Mouse (Mus musculus) heart, postnatal 25 days (tissue): ENCODE data around the gene Mdk. TPM values are rescaled to one million over a fixed set of nuclear protein-coding genes. Genes with fewer than 3 reads are reported as not detected.
A peak's percentile ranks its signal among the peaks of the same experiment; 100 is the strongest.

ENCODE experiments used
- DNase-seq: peaks from one replicate; pipeline ENCODE4 v3.0.0; 2022; ENCODE audit warnings: low spot score
- intact Hi-C: fragments of 180-260 bp; cut with DNase I; formaldehyde crosslinking; loops from one replicate; pipeline ENCODE4 v1.15.1; 2025
- total RNA-seq, 2 experiments: library from RNA; stranded (reverse); gene quantifications; 2 replicates each; pipeline ENCODE4 v1.2.3; 2021

The Mdk gene
- 1 to 10 TPM; 4.4 TPM for total RNA-seq

DNA sequence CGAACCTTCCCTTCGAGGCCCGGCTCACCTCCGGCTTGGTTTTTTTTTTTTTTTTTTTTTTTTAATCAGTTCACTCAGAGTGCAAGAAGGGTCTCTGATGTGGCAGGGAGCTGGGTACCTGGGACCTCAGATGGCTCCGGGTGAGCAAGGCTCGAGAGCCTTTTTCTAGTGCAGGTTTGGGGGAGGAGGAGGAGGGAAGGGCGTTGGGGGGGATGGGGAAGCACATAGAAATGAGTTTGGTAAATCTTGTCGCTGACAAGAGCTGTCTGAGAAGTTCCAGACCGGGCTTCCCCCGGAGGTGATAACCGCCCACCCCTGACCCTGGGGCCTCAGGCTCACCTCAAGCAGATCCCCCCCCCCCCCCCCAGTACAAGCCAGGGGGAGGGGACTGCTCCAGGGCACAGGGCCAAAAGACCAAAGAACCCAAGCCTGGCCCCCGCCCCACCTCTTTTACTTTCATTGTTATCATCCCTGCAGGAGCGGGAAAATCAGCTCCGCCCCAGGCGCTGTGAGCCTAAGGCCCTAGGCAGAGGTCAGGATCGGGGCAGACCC, at the start of gene Mdk:
Mdk (minus strand) TSS at position 138 of the 552 bp plus-strand sequence.
- intact Hi-C loops: no loop called here

GRCm38 (mm10) chr2:91980830-91981229, 48.7 kb upstream of the Mdk start:
- DNase-seq: no peak
- intact Hi-C loops: loop anchor here (10.0 kb wide), 1 partner anchor 204 kb away; no protein-coding TSS in a partner anchor

More for the DNA sequence above, at the start of gene Mdk:
- no peak for DNase-seq

GRCm38 (mm10) chr2:91980245-91980644, 48.1 kb upstream of the Mdk start:
- intact Hi-C loops: loop anchor here (10.0 kb wide), 1 partner anchor 205 kb away; no protein-coding TSS in a partner anchor
- DNase-seq: no peak

DNA sequence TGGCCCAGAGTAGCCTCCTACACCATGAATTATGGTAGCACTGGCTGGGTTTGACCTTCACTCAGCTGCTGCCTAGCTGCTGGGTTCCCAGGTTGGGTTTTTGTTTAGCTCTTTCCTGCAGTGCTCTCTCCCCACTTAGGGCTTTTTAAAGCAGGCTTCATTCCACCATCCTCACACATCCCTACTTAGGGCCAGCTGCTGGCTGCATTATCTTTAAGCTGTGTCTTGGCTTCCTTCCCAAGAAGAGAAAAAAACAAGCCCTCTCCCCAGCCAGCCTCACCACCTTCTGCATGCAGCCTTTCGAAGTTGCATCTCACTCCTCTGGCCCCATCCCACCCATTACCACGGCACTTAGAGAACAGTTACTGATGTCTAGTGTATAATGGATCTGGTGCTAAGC, 46.5 kb upstream of the Mdk start:
- intact Hi-C loops: no loop called here
- DNase-seq: no peak

- intact Hi-C loops: no loop called here
- no peak for DNase-seq
Measured at GRCm38 (mm10) chr2:91977960-91978359, 45.9 kb upstream of the Mdk start.

DNA sequence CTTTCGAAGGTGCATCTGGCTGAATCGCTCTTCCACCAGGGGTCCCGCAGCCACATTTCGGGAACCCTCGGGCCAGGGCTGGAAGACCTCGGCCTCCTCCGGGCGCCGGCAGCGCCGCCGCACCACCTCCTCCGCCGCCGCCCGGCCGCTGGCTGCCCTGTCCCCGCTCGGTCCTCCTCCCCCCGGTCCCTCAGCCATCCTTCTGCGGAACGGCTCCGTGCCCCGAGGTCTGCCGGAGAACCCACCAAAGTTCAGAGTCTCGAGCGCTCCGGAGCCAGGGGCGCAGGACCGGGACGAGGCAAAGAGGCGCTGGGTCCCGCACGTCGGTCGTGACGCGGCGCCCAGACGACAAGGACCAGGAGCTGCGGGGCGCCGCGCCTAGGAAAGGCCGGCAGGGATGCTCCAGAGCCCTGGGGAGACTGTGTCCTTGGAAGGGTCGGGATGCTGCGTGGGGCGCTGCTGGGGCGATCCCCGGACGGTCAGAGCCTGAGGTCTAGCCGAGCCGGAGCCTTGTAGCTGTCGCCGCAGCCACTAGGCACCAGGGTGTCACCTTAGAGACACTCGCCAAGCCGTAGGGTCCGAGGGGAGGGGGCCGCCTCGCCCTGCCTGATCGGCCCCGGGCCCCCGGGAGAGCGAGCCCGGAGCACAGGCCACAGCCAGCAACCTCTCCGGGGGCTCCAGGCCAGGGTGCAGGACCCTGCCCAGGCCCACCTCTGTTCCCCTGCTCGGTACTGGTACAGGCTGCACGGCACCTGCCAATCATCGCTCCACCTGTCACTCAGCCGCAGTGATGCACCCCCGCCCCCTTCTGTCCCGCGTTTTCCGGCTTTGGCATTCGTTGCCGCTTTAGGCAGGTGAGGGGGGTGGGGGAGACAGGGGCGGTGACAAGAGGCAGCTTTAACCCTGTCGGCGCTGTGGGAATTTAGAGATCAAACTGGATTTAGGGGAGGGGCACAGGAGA, 43.8 kb upstream of the Mdk start, which contains the start of gene Dgkz:
Dgkz (minus strand) TSS at position 284 of the 961 bp plus-strand sequence.
- DNase-seq: no peak
- intact Hi-C loops: no loop called here

- DNase-seq: no peak
- intact Hi-C loops: no loop called here
Measured at GRCm38 (mm10) chr2:91973416-91974135, 41.5 kb upstream of the Mdk start.

GRCm38 (mm10) chr2:91972121-91972566, 40.0 kb upstream of the Mdk start:
- intact Hi-C loops: no loop called here
- DNase-seq: no peak

DNA sequence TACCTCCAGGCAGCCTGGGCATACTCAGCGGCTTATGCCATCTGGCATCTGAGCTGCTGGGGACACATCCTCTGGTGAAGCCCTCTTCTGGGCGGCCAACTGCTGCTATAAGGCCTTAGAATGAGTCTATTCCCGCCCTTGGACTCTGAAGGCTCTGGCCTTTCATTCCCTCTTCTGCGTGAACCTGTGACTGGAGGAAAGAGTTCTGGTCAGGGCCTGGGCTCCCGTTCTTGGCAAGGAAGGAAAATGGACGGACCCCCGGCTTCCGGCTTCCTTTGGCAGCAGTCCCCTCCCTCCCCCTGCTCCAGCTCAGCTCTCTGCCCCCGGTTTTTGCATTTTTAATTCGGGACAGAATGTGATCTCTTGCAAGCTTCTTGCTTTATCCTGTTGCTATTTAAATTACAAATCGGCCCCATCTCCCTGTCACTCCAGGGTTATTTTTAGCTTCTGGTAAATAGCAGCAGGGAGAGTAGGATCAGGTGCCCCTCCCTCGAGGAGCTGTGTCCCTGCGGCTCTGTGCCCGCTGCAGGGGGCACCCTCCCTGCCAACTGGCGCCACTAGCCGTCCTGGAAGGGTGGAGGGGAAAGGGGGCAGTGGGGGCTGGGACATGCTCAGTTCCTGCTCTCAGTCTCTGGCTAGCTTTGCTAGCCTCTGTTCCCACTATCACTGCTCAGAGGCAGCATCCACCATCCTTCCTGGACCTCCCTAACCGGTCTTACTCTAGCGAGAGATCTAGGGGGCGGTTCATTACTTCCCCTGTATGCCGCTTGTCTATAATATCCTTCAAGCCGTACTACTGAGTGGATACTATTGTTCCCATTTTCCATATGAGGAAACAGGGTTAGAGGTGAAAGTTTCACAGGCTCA, 39.4 kb upstream of the Mdk start:
- DNase-seq: peak; percentile 36
- intact Hi-C loops: no loop called here

GRCm38 (mm10) chr2:91967962-91968361, 35.9 kb upstream of the Mdk start:
- DNase-seq: peak; percentile 51
- intact Hi-C loops: no loop called here

- no peak for DNase-seq
- intact Hi-C loops: no loop called here
Measured at GRCm38 (mm10) chr2:91966367-91966766, 34.3 kb upstream of the Mdk start.

DNA sequence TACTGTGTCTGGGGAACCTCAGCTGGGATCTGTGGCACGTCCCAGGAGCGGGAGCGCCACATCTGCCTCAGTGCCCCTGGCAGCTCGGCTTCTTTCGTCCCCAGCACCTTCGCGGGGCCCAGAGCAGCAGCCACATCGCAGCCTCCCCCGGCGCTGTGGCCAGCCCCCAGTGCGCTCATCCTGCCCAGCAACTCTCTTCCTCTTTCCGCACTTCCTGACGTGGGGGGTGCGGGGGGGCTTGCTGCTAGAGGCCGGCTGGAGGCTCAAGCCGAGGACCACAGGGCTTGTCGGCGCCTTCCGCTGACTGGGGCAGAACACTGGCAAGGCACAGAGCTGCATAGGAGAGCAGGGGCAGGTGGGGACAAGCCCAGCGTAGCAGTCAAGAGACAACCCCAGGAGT, 33.3 kb upstream of the Mdk start:
- DNase-seq: peak; percentile 74
- intact Hi-C loops: loop anchor here (2.0 kb wide), 1 partner anchor 21 kb away; no protein-coding TSS in a partner anchor

DNA sequence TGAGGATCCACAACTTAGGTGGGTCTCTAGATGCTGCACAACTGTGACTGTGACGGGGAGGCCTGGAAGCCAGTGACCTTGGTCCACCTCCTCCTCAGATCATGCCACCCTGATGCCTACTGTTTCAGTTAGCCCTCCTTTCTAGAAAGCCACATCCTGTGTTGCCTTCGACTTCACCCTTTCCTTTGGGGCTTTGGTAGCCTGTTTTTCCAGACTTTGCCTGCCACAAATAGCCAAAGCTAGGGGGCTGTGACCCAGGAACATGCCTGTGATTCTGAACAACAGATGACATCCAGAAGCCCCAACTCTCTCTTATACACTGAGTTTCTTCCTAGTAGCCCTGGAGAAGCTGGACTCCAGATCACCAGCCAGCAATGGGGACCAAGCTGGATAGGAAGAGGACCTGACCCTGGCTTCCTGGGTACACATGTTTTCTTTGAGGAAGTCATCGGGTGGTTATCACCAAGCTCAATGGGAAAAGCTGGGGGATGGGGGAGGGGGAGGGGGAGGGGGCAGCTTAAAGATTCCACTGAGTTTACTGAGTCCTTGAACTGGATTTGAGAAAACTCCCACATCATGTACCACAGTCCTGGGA, 32.6 kb upstream of the Mdk start:
- DNase-seq: no peak
- intact Hi-C loops: loop anchor here (2.0 kb wide), 1 partner anchor 22 kb away; no protein-coding TSS in a partner anchor

GRCm38 (mm10) chr2:91963443-91963932, 31.4 kb upstream of the Mdk start:
- intact Hi-C loops: no loop called here
- DNase-seq: peak; percentile 96

GRCm38 (mm10) chr2:91962864-91963401, 30.8 kb upstream of the Mdk start:
- intact Hi-C loops: no loop called here

GRCm38 (mm10) chr2:91961901-91962761, 30.0 kb upstream of the Mdk start:
- intact Hi-C loops: no loop called here
- DNase-seq: no peak

More at GRCm38 (mm10) chr2:91962864-91963401, 30.8 kb upstream of the Mdk start:
- DNase-seq: no peak

DNA sequence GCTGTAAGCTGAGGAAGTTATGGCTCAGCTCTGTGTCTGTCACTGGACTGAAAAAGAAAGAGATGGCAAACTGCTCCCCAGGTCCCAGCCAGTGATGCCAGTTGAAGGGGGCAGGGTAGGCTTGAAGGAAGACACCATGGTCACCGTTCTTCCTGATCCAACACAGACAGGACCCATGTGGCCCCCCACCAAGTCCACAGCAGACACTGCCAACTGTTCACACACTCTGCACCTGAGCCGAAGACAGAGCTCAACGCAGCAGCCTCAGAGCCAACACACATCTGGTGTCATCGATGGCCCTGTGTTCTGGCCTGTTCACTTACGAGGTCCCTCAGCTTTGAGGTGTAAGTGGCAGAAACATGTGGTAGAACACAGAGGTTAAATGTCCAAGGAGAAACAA, 28.4 kb upstream of the Mdk start:
- DNase-seq: no peak
- intact Hi-C loops: no loop called here
